Mouse (Mus musculus) olfactory bulb, adult 2 months (tissue): ENCODE results near the gene Dnm2. TPM values are rescaled to one million over a fixed set of nuclear protein-coding genes. Genes with fewer than 3 reads are reported as not detected.
A peak's percentile ranks its signal among the peaks of the same experiment; 100 is the strongest.
"Not testable (repeated sequence)": the region's sequence is repeated elsewhere in the genome, so short reads cannot be mapped to it uniquely, and the experiment has no call there.

ENCODE experiments used
- H3K27ac ChIP-seq: fragments of 200-500 bp; 2 replicates; pipeline ENCODE4 v1.5.1; 2012; ENCODE audit warnings: low read depth, low read length; ENCODE audit not compliant: insufficient read depth
- H3K4me1 ChIP-seq: fragments of 200-500 bp; 2 replicates; pipeline ENCODE4 v1.6.1; 2012; ENCODE audit warnings: low read length; ENCODE audit not compliant: control insufficient read depth, insufficient read depth
- H3K4me3 ChIP-seq: fragments of 200-500 bp; 2 replicates; pipeline ENCODE4 v1.5.1; 2012; ENCODE audit warnings: mild to moderate bottlenecking, low read depth, low read length, moderate library complexity; ENCODE audit not compliant: insufficient read depth
- CTCF ChIP-seq: fragments of 200-500 bp; IDR thresholded peaks from 2 replicates; pipeline ENCODE4 v1.5.1; 2012; ENCODE audit warnings: low read depth, mild to moderate bottlenecking, low read length, moderate library complexity; ENCODE audit not compliant: insufficient read depth
- POLR2A ChIP-seq: fragments of 200-500 bp; IDR thresholded peaks from 2 replicates; pipeline ENCODE4 v1.6.1; 2012; ENCODE audit warnings: mild to moderate bottlenecking, low read depth, low read length, moderate library complexity; ENCODE audit not compliant: insufficient read depth
- WGBS: fragments of 180-500 bp; shearing (Covaris S2); methylation state at CpG from one replicate; pipeline ENCODE4 v1.1.7; 2018; 5-methylcytosine and 5-hydroxymethylcytosine counted together
- polyA plus RNA-seq: library from polyadenylated mRNA; stranded (reverse); fragments of >200 nt; gene quantifications from 2 replicates; pipeline ENCODE4 v1.2.4, GENCODE M21; 2012; ENCODE audit warnings: low replicate concordance; ENCODE audit not compliant: missing spikeins, insufficient read depth, insufficient read length

The Dnm2 gene
- polyA plus RNA-seq, 1 experiment: 371 TPM

DNA sequence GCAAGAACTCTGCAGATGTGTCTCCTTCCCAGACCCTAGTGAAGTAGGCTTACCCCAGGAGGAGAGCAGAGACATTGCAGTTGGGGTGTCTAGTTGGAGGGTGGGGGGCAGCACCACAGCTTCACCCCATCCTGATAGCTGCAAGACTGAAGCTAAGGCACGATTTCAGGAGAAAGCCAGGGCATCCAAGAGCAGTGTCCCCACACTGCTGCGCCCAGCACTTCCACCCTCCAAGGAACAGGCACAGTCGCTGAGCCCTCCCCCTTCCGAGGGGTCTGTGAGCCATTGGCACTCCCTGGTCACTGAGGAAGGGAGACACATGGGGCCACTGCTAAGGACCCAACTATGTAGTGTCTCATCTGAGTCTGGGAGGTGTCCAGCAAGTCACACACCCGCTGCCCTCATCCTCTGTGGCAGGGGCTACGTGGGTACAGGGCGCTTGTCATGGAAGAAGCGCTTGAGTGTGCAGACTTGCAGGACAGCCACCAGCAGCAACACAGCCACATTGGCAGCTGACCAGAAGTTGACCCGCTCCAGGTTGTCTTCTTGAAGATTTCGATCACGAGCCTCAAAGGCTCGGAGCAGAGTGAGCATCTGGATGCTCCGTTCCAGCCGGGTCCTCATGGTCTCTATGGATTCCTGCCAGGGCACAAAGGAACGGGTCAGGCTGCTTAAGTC lies 83.2 kb downstream of the Dnm2 start:
- no peak overlapping the region for H3K4me3 ChIP-seq
- H3K4me1 ChIP-seq: peaks cover 8% of the 10 kb centered on the region
- no peak overlapping the region for H3K27ac ChIP-seq
- WGBS: 86% methylated on average over 15 of the region's 15 CpGs
- TF ChIP-seq POLR2A (no peak), CTCF (no peak)

DNA sequence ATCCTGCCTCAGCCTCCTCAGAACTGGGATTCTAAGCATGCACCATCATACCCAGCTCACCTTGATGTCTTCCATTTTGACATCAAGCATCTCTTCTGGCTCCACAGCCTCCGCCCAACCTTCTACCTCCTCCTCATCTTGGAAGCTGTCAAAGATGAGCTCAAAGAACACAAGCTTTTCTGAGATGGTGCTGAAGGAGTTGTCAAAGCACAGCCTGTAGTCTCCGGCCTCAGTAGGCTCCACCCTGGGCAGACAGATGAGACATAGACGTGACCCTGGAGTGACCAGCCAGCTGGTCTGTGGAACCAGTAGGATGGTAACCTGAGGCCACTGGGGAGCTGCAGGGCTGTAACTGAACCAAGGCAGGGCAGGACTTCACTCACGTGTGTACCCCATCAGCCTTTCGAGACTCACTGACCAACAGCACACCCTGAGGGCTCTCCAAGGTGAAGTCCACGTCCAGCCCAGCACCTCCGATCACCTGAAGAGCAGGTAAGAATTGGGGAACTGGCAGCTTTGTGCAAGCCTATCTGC lies 84.2 kb downstream of the Dnm2 start:
- TF ChIP-seq POLR2A (no peak), CTCF (no peak)
- Histone ChIP-seq H3K27ac (no peak overlapping the region), H3K4me1 (peaks cover 8% of the 10 kb centered on the region), H3K4me3 (0 out of 2 replicates have a peak overlapping the region, but pooled peaks have one; percentile 2)
- 76% methylated on average over 7 of the region's 7 CpGs for WGBS

DNA sequence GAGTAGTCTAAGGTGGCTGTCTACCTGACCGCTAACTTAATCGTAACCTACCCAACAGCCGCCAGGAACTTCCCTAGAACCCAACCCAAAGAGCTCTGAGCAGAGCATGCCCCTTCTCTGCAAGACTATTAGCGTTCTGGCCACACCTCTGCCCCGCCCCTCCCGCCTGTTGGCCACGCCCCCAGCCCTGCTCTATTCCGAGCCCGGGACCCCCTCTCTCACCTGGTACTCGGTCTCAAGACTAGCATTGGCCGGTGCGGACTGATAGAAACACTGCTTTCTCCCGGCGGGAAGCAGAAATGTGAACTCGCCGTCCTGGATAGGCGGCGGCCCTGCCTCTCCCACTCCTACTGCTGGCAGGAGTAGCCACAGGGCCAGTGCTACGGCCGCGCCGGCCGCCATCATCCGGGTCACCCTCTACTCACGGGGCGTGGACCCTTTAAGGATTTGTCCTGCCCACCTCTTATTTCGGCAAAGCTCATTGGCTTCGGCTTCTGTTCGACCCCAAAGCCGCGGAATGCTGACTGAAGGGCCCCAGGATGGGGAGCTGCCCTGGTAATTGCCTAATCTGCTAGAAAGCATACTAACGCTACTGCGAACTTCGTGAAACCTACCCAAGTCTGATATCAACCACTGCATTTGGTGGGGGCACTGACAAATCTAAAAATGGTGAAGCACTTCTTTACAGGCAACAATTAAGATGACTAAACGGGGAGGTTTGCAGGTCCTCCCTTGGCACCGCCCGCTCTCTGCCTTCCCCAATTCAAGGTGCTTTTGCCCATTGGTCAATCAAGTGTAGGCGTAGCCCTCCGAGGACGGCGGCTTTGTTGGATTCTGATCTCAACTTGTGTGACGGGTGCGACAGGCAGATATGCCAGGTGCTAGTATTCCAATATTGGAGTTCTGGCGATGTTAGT lies 85.3 kb downstream of the Dnm2 start, which contains the start of gene Tmed1:
Gene Tmed1, minus strand, starts transcription at position 481 of the 917 bp plus-strand sequence.
- peak within 1 kb of the TSS; percentile 92 for H3K27ac ChIP-seq
- peaks cover 8% of the 10 kb centered on the region for H3K4me1 ChIP-seq
- H3K4me3 ChIP-seq: peak within 1 kb of the TSS; percentile 95
- TF ChIP-seq CTCF (no peak), POLR2A (peak; percentile 51)
- under 1% methylated on average over 44 of the region's 44 CpGs for WGBS

DNA sequence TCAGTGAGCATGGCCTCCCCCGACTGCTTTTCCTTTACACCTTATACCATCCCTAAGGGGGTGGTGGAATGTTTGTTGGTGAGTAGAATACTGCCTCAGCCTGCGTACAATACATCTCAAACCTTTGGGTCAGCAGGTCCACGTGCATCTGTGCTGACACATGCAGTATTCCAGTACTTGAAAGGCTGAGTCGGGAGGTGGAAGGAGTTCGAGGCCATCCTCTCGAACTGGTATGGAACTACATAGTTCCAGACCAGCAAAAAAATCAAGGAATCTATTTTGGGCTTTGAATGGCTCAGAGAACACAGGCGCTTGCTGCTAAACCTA lies 85.9 kb downstream of the Dnm2 start:
- H3K4me3 ChIP-seq: peak overlapping the region; percentile 95
- H3K27ac ChIP-seq: peak overlapping the region; percentile 92
- TF ChIP-seq POLR2A (no peak), CTCF (no peak)
- 3% methylated on average over 7 of the region's 7 CpGs for WGBS
- H3K4me1 ChIP-seq: peaks cover 8% of the 10 kb centered on the region

DNA sequence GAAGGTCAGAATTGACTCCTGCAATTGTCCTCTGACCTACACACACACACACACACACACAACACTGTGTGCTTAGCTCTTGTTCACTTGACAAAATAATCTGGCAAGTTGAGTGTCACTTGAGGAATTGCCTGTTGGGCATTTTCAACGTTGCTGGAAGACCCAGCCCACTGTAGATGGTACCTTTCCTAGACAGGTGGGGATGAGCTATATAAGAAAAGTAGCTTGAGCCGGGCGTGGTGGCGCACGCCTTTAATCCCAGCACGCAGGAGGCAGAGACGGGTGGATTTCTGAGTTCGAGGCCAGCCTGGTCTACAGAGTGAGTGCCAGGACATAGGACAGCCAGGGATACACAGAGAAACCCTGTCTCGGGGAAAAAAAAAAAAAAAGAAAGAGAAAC lies 86.3 kb downstream of the Dnm2 start:
- H3K27ac ChIP-seq: no peak overlapping the region
- TF ChIP-seq POLR2A (no peak), CTCF (no peak)
- H3K4me1 ChIP-seq: peaks cover 8% of the 10 kb centered on the region
- 82% methylated on average over 9 of the region's 9 CpGs for WGBS
- no peak overlapping the region for H3K4me3 ChIP-seq

DNA sequence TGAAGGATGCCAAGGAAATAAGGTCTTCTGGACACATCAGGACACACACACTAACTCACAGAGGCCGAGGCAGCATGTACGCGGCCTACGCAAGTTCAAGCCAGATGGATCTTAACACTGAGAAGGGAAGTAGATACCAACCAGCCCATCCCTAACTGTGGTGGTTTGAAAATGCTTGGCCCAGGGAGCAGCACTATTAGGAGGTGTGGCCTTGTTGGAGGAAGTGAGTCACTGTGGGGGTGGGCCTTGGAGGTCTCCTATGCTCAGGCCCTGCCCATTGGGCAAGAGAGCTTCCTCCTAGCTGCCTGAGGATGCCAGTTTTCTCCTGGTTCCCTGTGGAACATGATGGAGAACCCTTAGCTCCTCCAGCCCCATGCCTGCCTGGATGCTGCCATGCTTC lies 88.8 kb downstream of the Dnm2 start:
- Histone ChIP-seq H3K4me3 (no peak overlapping the region), H3K4me1 (peaks cover 8% of the 10 kb centered on the region), H3K27ac (no peak overlapping the region)
- TF ChIP-seq CTCF (no peak), POLR2A (no peak)
- WGBS: 99% methylated on average over 4 of the region's 4 CpGs

DNA sequence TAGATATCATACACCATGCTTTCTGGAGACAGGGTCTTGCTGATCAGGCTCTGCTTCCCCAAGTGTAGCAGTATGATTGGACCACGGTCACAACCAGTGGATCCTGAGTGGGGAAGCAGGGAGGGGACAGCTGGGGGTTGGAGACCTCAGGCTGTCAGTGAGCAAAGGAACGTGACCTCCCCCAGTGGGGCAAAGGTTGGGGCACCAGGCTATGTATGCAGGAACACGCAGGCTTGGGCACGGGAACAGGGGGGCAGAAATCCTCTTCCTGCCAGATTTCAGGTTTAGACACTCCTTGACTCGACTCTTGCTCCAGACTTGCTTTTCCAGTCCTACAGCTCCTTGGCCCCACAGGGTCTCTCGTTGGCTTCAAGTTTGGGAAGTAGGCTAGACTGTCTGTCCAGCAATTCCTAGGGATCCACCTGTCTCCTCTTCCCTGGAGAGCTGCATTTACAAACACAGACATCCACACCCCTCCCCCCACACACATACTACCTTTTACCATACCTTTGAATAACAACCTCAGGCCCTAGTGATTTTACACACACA lies 93.3 kb downstream of the Dnm2 start:
- Histone ChIP-seq H3K4me1 (no peaks in the 10 kb centered on the region), H3K27ac (no peak overlapping the region), H3K4me3 (no peak overlapping the region)
- TF ChIP-seq CTCF (no peak), POLR2A (no peak)
- 87% methylated on average over 6 of the region's 6 CpGs for WGBS

DNA sequence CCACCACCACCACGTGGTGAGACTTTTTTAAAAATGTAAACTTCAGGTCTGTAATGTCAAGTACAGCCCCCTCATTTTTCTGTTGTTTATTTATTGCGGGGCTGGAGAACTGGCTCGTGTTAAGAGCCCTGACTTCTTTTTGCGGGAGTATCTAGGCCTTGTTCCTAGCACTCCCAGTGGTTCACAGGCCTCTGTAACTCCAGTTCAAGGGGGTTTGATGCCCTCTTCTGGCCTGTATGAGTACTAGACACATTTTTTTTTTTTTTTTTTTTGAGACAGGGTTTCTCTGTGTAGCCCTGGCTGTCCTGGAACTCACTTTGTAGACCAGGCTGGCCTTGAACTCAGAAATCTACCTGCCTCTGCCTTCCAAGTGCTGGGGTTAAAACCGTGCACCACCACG lies 94.0 kb downstream of the Dnm2 start:
- 86% methylated on average over 6 of the region's 6 CpGs for WGBS
- not testable (repeated sequence) for H3K4me1 ChIP-seq, H3K27ac ChIP-seq, H3K4me3 ChIP-seq

DNA sequence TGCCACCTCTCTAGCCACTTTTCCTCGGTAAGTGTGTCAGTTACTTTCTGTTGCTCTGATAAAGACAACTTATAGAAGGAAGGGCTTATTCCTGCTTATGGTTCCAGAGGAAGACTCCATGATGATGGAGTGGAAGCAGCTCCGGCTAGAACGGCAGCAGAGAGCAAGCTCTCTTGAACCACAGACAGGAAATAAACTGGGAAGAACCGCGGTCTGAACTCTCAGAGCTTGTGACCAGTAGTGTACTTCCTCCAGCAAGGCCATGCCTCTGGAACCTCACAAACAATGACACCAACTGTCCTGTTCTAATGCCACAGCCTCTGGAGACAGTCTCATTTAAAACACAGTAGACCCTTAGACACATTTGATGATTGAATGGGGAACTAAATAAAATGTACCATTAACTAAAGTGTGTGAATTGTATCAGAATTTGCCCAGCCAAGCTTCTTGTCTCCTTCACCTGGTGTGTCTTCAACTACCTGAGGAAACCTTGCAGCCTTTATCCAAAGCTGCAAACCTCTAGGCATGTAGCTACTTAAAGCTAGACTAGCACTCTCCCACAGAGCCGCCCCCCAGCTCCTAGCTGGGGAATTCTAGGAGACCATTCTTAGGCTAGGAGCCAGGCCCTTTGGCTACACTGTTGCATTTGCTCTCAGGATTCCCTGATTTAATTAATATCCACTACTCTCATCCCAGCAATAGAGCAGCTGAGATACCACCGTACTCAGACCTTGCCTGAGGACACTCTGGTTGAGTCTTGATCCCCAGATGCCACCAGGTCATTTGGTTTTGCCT lies 100.6 kb downstream of the Dnm2 start:
- 65% methylated on average over 7 of the region's 7 CpGs for WGBS
- Histone ChIP-seq H3K27ac (no peak overlapping the region), H3K4me1 (peaks cover 5% of the 10 kb centered on the region; the same call in 1 of the 2 replicates), H3K4me3 (no peak overlapping the region)
- TF ChIP-seq CTCF (no peak), POLR2A (no peak)
